Mouse (Mus musculus) ovary, postnatal 14 days (tissue): Measurements from ENCODE around the gene Smarcal1.

Experiments
- DNase-seq: peaks from one replicate; pipeline ENCODE4 v3.0.0; 2022; ENCODE audit warnings: low spot score

Gene Smarcal1

GRCm38 (mm10) chr1:72590636-72591035 is 7.6 kb downstream of the Smarcal1 start:
- no peak for DNase-seq

- no peak for DNase-seq
Observed at GRCm38 (mm10) chr1:72592350-72592749, 9.3 kb downstream of the Smarcal1 start.

GRCm38 (mm10) chr1:72593340-72593951 is 10.4 kb downstream of the Smarcal1 start:
- no peak for DNase-seq

- no peak for DNase-seq
Observed at GRCm38 (mm10) chr1:72595686-72596085, 12.6 kb downstream of the Smarcal1 start.

- no peak for DNase-seq
Observed at GRCm38 (mm10) chr1:72596231-72596630, 13.2 kb downstream of the Smarcal1 start.

GRCm38 (mm10) chr1:72599146-72600101 is 16.4 kb downstream of the Smarcal1 start:
- peak; percentile 60 for DNase-seq

GRCm38 (mm10) chr1:72600778-72601177 is 17.7 kb downstream of the Smarcal1 start:
- DNase-seq, result no peak

- DNase-seq, result no peak
Observed at GRCm38 (mm10) chr1:72601233-72601632, 18.2 kb downstream of the Smarcal1 start.

GRCm38 (mm10) chr1:72602186-72602585 is 19.1 kb downstream of the Smarcal1 start:
- DNase-seq, result no peak

- DNase-seq, result no peak
Observed at GRCm38 (mm10) chr1:72602803-72603202, 19.8 kb downstream of the Smarcal1 start.

- DNase-seq, result no peak
Observed at GRCm38 (mm10) chr1:72606186-72606673, 23.2 kb downstream of the Smarcal1 start.

- DNase-seq, result no peak
Observed at GRCm38 (mm10) chr1:72609129-72609528, 26.1 kb downstream of the Smarcal1 start.

GRCm38 (mm10) chr1:72609887-72610877 is 27.1 kb downstream of the Smarcal1 start:
- DNase-seq, result no peak

GRCm38 (mm10) chr1:72612172-72612571 is 29.1 kb downstream of the Smarcal1 start:
- no peak for DNase-seq

- DNase-seq, result no peak
Observed at GRCm38 (mm10) chr1:72635221-72635620, 52.2 kb downstream of the Smarcal1 start.

GRCm38 (mm10) chr1:72640658-72641410 is 57.8 kb downstream of the Smarcal1 start:
- DNase-seq, result no peak

GRCm38 (mm10) chr1:72673070-72673469 is 90.0 kb downstream of the Smarcal1 start:
- DNase-seq, result no peak
